Mouse (Mus musculus) A20 (cell line): Measurements from ENCODE around the gene Upf1.

Experiments used
- DNase-seq: peaks from one replicate; pipeline ENCODE4 v3.0.0-alpha.2; 2011; ENCODE audit warnings: low read depth, low spot score

The Upf1 gene

GRCm38 (mm10) chr8:70327512-70327911 is 25.6 kb downstream of the Upf1 start:
- DNase-seq = no peak

GRCm38 (mm10) chr8:70323716-70324115 is 29.4 kb downstream of the Upf1 start:
- DNase-seq = no peak

GRCm38 (mm10) chr8:70317872-70318271 is 35.2 kb downstream of the Upf1 start:
- DNase-seq = no peak

- no peak for DNase-seq
Observed at GRCm38 (mm10) chr8:70316511-70317504, 36.3 kb downstream of the Upf1 start.

- peak; percentile 46 for DNase-seq
Observed at GRCm38 (mm10) chr8:70315624-70316510, 37.2 kb downstream of the Upf1 start, which contains the start of gene Cers1. TSS of gene Cers1 (plus strand) at chr8:70315775.

- no peak for DNase-seq
Observed at GRCm38 (mm10) chr8:70313399-70313798, 39.7 kb downstream of the Upf1 start.

- DNase-seq = peak; percentile 49
Observed at GRCm38 (mm10) chr8:70309311-70309710, 43.8 kb downstream of the Upf1 start.

GRCm38 (mm10) chr8:70302901-70303300 is 50.2 kb downstream of the Upf1 start:
- no peak for DNase-seq

- peak; percentile 96 for DNase-seq
Observed at GRCm38 (mm10) chr8:70302358-70302890, 50.7 kb downstream of the Upf1 start, which contains the start of the genes Ddx49 and Cope. TSS of gene Ddx49 (minus strand) at chr8:70302489. TSS of gene Cope (plus strand) at chr8:70302518.

- DNase-seq = peak; percentile 41
Observed at GRCm38 (mm10) chr8:70300881-70301280, 52.2 kb downstream of the Upf1 start.

- DNase-seq = no peak
Observed at GRCm38 (mm10) chr8:70293988-70294405, 59.1 kb downstream of the Upf1 start.

GRCm38 (mm10) chr8:70286737-70287136 is 66.3 kb downstream of the Upf1 start:
- peak; percentile 31 for DNase-seq

- DNase-seq = no peak
Observed at GRCm38 (mm10) chr8:70285304-70285703, 67.8 kb downstream of the Upf1 start.

- DNase-seq = no peak
Observed at GRCm38 (mm10) chr8:70284421-70284820, 68.7 kb downstream of the Upf1 start.

GRCm38 (mm10) chr8:70283136-70284077 is 69.7 kb downstream of the Upf1 start:
- no peak for DNase-seq

- peak; percentile 93 for DNase-seq
Observed at GRCm38 (mm10) chr8:70282603-70283135, 70.4 kb downstream of the Upf1 start, which contains the start of gene Homer3. TSS of gene Homer3 (plus strand) at chr8:70282827.
